Mouse (Mus musculus) lung, embryonic 16.5 days (tissue): Measurements from ENCODE around the gene Tcf19. TPM values are rescaled to one million over a fixed set of nuclear protein-coding genes. Genes with fewer than 3 reads are reported as not detected.
A peak's percentile ranks its signal among the peaks of the same experiment; 100 is the strongest.
"Not testable (repeated sequence)": the region's sequence is repeated elsewhere in the genome, so short reads cannot be mapped to it uniquely, and the experiment has no call there.

ENCODE experiments used
- ATAC-seq: fragments of 200-750 bp; cut with Nextera tagmentation; 2 replicates; pipeline ENCODE4 v1.8.0; 2017; ENCODE audit warnings: low read depth, mild to moderate bottlenecking, moderate library complexity
- H3K27ac ChIP-seq: fragments of 300-500 bp; sonication (generic); 2 replicates; pipeline ENCODE4 v1.5.1; 2014; ENCODE audit warnings: mild to moderate bottlenecking, control low read depth, low read length
- H3K27me3 ChIP-seq: fragments of 300-500 bp; sonication (generic); 2 replicates; pipeline ENCODE4 v1.6.1; 2014; ENCODE audit warnings: low read depth, low read length, mixed read lengths; ENCODE audit not compliant: control insufficient read depth, insufficient read depth
- H3K36me3 ChIP-seq: fragments of 300-500 bp; sonication (generic); 2 replicates; pipeline ENCODE4 v1.6.1; 2014; ENCODE audit warnings: low read length; ENCODE audit not compliant: control insufficient read depth, insufficient read depth
- H3K4me1 ChIP-seq: fragments of 300-500 bp; sonication (generic); replicated peaks from 2 replicates; pipeline ENCODE4 v1.6.1; 2014; ENCODE audit warnings: low read length, mixed read lengths; ENCODE audit not compliant: control insufficient read depth, insufficient read depth
- H3K4me2 ChIP-seq: fragments of 300-500 bp; sonication (generic); 2 replicates; pipeline ENCODE4 v1.6.1; 2014; ENCODE audit warnings: low read depth, low read length, control low read depth
- H3K4me3 ChIP-seq: fragments of 300-500 bp; sonication (generic); 2 replicates; pipeline ENCODE4 v1.5.1; 2014; ENCODE audit warnings: mild to moderate bottlenecking, low read length, control low read depth
- H3K9ac ChIP-seq: fragments of 300-500 bp; sonication (generic); 2 replicates; pipeline ENCODE4 v1.6.1; 2014; ENCODE audit warnings: low read length, control low read depth
- H3K9me3 ChIP-seq: fragments of 300-500 bp; sonication (generic); 2 replicates; pipeline ENCODE4 v1.6.1; 2016; ENCODE audit warnings: low read length; ENCODE audit not compliant: control insufficient read depth
- WGBS: fragments of 180-500 bp; shearing (Covaris S2); extraction: QIAGEN DNeasy Blood & Tissue Kit; methylation state at CpG from one replicate; pipeline ENCODE4 v1.1.7; 2014; 5-methylcytosine and 5-hydroxymethylcytosine counted together
- polyA plus RNA-seq: library from polyadenylated mRNA; unstranded; fragments of >200 nt; fragmentation: Nextera tagmentation; extraction: Ambion mirVana; gene quantifications from 2 replicates; pipeline ENCODE4 v1.2.1, GENCODE M21; 2015

Gene Tcf19
- polyA plus RNA-seq, 1 experiment from 2014 or later, result 96.7 TPM

DNA sequence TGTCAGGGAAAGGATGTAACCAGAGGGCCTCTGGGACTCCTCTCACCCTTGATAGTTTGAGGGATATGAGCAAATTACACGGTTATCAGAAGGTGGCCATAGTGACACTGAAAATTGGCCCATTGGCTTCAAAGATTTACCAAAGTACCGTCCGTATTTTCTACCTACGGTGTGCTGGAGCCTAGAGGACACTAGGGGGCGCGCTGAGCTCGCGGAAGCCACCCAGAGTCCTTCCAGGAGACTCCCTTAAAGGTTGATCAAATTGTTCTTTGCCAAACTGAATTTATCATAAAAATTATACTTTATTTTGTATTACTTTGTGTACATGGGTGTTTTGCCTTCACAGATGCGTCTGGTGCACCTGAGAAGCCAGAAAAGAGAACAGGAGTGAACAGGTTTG lies 32.6 kb downstream of the Tcf19 start:
- WGBS, result under 1% methylated on average over 9 of the region's 9 CpGs
- no peaks in the 10 kb centered on the region for H3K4me1 ChIP-seq
- no peaks in the 10 kb centered on the region for H3K27me3 ChIP-seq
- H3K36me3 ChIP-seq, result no peaks in the 10 kb centered on the region
- no peak overlapping the region for H3K4me2 ChIP-seq
- no peak overlapping the region for H3K9ac ChIP-seq
- H3K4me3 ChIP-seq, result no peak overlapping the region
- H3K9me3 ChIP-seq, result no peaks in the 10 kb centered on the region
- ATAC-seq, result no peak; the same call in 1 of the 2 replicates
- no peak overlapping the region for H3K27ac ChIP-seq

GRCm38 (mm10) chr17:35469842-35470751 lies 46.5 kb downstream of the Tcf19 start, which contains the start of gene H2-Q10:
Gene H2-Q10, plus strand, starts transcription at chr17:35470089.
- Histone ChIP-seq H3K9ac (peak within 1 kb of the TSS; percentile 54), H3K27me3 (peaks cover 17% of the 10 kb centered on the region), H3K36me3 (no peaks in the 10 kb centered on the region), H3K9me3 (no peaks in the 10 kb centered on the region), H3K4me1 (peaks cover 11% of the 10 kb centered on the region; the same call in 1 of the 2 replicates), H3K4me2 (peak within 1 kb of the TSS; percentile 92), H3K27ac (no peak within 1 kb of the TSS), H3K4me3 (peak within 1 kb of the TSS; percentile 52)
- ATAC-seq, result 0 out of 2 replicates have a peak, but pooled peaks have one; percentile 28
- under 1% methylated on average over 80 of the region's 80 CpGs for whole genome bisulfite sequencing

- not testable (repeated sequence) for ATAC-seq, H3K4me3 ChIP-seq, H3K4me2 ChIP-seq, H3K9ac ChIP-seq, H3K27ac ChIP-seq, H3K9me3 ChIP-seq, H3K36me3 ChIP-seq
- Histone ChIP-seq H3K27me3 (peaks cover 17% of the 10 kb centered on the region), H3K4me1 (peaks cover 11% of the 10 kb centered on the region; the same call in 1 of the 2 replicates)
- WGBS, result 33% methylated on average over 3 of the region's 3 CpGs
Observed at GRCm38 (mm10) chr17:35468936-35469335, 47.7 kb downstream of the Tcf19 start.

GRCm38 (mm10) chr17:35465651-35466050 lies 51.0 kb downstream of the Tcf19 start:
- not testable (repeated sequence) for H3K27ac ChIP-seq, H3K4me3 ChIP-seq

More at GRCm38 (mm10) chr17:35465651-35466050, 51.0 kb downstream of the Tcf19 start:
- H3K9me3 ChIP-seq, H3K4me2 ChIP-seq, H3K4me1 ChIP-seq, H3K9ac ChIP-seq, ATAC-seq, H3K36me3 ChIP-seq: not testable (repeated sequence)
- WGBS, result 4% methylated on average over 8 of the region's 8 CpGs
- H3K27me3 ChIP-seq, result peaks cover 14% of the 10 kb centered on the region

Other genes with a start within 250 kb of the Tcf19 start
- 0.24 and 0.38 TPM in 2 replicates for gene H2-Q1, start 196.4 kb downstream of the Tcf19 start, polyA plus RNA-seq
- gene H2-Q2, start 174.6 kb downstream of the Tcf19 start, polyA plus RNA-seq, result 6.5 and 7.0 TPM in 2 replicates
- gene H2-Q4, start 137.2 kb downstream of the Tcf19 start, polyA plus RNA-seq, result 5.9 and 6.5 TPM in 2 replicates
- 0.48 and 1.5 TPM in 2 replicates for gene H2-Q6, start 92.0 kb downstream of the Tcf19 start, polyA plus RNA-seq
- 5.0 and 6.1 TPM in 2 replicates for gene H2-Q7, start 77.7 kb downstream of the Tcf19 start, polyA plus RNA-seq
- 1.3 and 7.4 TPM in 2 replicates for gene H2-Q10, start 46.7 kb downstream of the Tcf19 start, polyA plus RNA-seq
- not detected in 2 replicates for gene Pou5f1, start 10.8 kb downstream of the Tcf19 start, polyA plus RNA-seq
- gene Cchcr1, start 276 bp upstream of the Tcf19 start, polyA plus RNA-seq, result 23.3 and 24.0 TPM in 2 replicates
- 0.69 and 0.79 TPM in 2 replicates for gene Psors1c2, start 16.4 kb upstream of the Tcf19 start, polyA plus RNA-seq
- gene Cdsn, start 35.3 kb upstream of the Tcf19 start, polyA plus RNA-seq, result 0.05 and 0.13 TPM in 2 replicates
- 0.11 TPM in 1 of 2 replicates, not detected in the other for gene 2300002M23Rik, start 50.6 kb upstream of the Tcf19 start, polyA plus RNA-seq
- gene Sfta2, start 84.7 kb upstream of the Tcf19 start, polyA plus RNA-seq, result 193 and 232 TPM in 2 replicates
- 0.03 TPM in 1 of 2 replicates, not detected in the other for gene Gm9573, start 109.8 kb upstream of the Tcf19 start, polyA plus RNA-seq
- gene Mucl3, start 126.9 kb upstream of the Tcf19 start, polyA plus RNA-seq, result 1.7 and 1.9 TPM in 2 replicates
- 22.8 and 25.4 TPM in 2 replicates for gene Vars2, start 150.8 kb upstream of the Tcf19 start, polyA plus RNA-seq
- 47.5 and 48.0 TPM in 2 replicates for gene Gtf2h4, start 156.9 kb upstream of the Tcf19 start, polyA plus RNA-seq
- gene Ddr1, start 187.8 kb upstream of the Tcf19 start, polyA plus RNA-seq, result 50.5 and 51.3 TPM in 2 replicates